Mouse (Mus musculus): ENCODE data around the gene Ube2cbp. TPM values are rescaled to one million over a fixed set of nuclear protein-coding genes. Genes with fewer than 3 reads are reported as not detected.

Gene Ube2cbp
- polyA plus RNA-seq, 1 experiment, result 1.1 TPM

DNA sequence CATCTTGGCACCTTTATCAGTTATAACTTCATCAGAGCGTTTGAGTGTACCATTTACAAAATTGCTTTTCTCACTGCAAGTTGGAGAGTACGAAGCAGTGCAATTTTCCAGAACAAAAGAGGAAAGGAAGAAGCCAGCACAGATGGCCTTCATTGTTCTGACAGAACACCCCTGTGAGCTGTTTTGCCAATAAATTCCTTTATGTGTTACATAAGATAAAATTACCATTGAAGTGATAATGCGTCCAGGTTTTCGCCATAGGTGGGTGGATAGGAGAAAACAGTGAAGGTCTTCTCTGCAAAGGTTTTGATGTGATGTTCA is 183.6 kb downstream of the Ube2cbp start:
- H3K4me3 ChIP-seq (ENCODE audit: low read depth, low read length), result no peak overlapping the region
- no peaks in the 10 kb centered on the region for H3K36me3 ChIP-seq (ENCODE audit: control insufficient read depth, insufficient read depth, low read length)
- WGBS, result 77% methylated on average over 4 of the region's 4 CpGs
- H3K27me3 ChIP-seq (ENCODE audit: control insufficient read depth, insufficient read depth, low read length), result no peaks in the 10 kb centered on the region
- H3K27ac ChIP-seq (ENCODE audit: insufficient read depth, low read depth, low read length), result no peak overlapping the region
- no peaks in the 10 kb centered on the region for H3K4me1 ChIP-seq (ENCODE audit: control insufficient read depth, insufficient read depth, insufficient read length, low read length)
- TF ChIP-seq POLR2A (IDR thresholded peaks at IDR 0.05; ENCODE audit: low read depth, low read length) (no peak), CTCF (IDR thresholded peaks at IDR 0.05; ENCODE audit: extremely low read depth, insufficient read length, insufficient replicate concordance, low read depth, low read length) (no peak)

DNA sequence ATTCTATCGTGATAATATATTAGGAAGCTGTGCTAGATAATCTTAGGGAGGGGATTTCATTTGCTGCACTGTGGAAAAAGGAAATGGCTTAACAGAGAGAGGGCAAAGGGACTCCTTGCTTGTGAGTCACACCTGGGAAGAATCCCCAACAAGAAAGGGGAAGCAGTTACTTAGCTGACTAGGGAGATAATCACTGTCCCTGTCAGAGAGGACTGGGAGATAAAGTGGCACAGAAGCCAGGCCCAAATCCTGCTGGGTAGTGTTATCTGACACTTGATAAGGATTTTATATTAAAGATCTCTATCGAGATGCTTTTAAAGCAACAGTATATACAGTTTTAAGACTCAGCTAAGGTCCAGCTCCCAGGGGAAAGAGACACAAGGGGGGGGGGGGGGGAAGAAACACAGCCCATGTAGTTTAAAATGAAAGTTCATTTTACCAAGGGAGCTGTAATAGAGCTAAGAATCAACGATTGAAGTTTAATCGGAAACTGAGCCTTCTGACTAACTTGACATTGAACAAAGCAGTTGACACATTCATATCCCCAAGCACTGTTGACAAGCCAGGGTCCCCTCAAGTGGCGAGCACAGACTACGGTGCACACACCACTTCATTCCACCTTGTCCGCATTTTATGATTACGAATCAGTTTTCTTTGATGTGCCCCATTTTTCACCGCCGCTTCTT is 184.1 kb downstream of the Ube2cbp start:
- Histone ChIP-seq H3K36me3 (ENCODE audit: control insufficient read depth, insufficient read depth, low read length) (no peaks in the 10 kb centered on the region), H3K27me3 (ENCODE audit: control insufficient read depth, insufficient read depth, low read length) (no peaks in the 10 kb centered on the region), H3K27ac (ENCODE audit: insufficient read depth, low read depth, low read length) (no peak overlapping the region), H3K4me3 (ENCODE audit: low read depth, low read length) (no peak overlapping the region), H3K4me1 (ENCODE audit: control insufficient read depth, insufficient read depth, insufficient read length, low read length) (no peaks in the 10 kb centered on the region)
- TF ChIP-seq CTCF (IDR thresholded peaks at IDR 0.05; ENCODE audit: extremely low read depth, insufficient read length, insufficient replicate concordance, low read depth, low read length) (no peak), POLR2A (IDR thresholded peaks at IDR 0.05; ENCODE audit: low read depth, low read length) (no peak)
- WGBS, result 78% methylated on average over 10 of the region's 10 CpGs

DNA sequence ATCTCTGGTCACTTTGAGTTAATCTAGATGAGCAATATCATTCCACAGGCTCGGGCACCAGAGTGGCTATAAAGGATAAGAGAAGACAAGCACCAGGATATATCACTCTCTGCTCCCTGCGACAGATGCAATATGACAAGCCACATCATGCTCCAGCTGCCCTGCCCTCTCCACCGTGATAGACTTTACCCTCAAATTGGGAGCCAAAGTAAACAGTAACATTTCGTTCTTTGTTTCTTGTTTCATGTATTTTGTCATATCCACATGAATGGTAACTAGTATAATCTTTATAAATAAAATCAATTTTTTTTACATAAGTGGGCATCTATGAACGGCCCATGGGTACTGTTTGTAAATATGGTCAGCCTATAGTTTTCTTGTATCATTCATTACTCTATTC is 195.2 kb downstream of the Ube2cbp start:
- TF ChIP-seq CTCF (IDR thresholded peaks at IDR 0.05; ENCODE audit: extremely low read depth, insufficient read length, insufficient replicate concordance, low read depth, low read length), result no peak
- no peak for TF ChIP-seq POLR2A (IDR thresholded peaks at IDR 0.05; ENCODE audit: low read depth, low read length)
- no peaks in the 10 kb centered on the region for H3K36me3 ChIP-seq (ENCODE audit: control insufficient read depth, insufficient read depth, low read length)
- H3K4me1 ChIP-seq (ENCODE audit: control insufficient read depth, insufficient read depth, insufficient read length, low read length), result no peaks in the 10 kb centered on the region
- no peak overlapping the region for H3K27ac ChIP-seq (ENCODE audit: insufficient read depth, low read depth, low read length)
- H3K4me3 ChIP-seq (ENCODE audit: low read depth, low read length), result no peak overlapping the region
- 28% methylated on average over 5 of the region's 5 CpGs for WGBS
- no peaks in the 10 kb centered on the region for H3K27me3 ChIP-seq (ENCODE audit: control insufficient read depth, insufficient read depth, low read length)

DNA sequence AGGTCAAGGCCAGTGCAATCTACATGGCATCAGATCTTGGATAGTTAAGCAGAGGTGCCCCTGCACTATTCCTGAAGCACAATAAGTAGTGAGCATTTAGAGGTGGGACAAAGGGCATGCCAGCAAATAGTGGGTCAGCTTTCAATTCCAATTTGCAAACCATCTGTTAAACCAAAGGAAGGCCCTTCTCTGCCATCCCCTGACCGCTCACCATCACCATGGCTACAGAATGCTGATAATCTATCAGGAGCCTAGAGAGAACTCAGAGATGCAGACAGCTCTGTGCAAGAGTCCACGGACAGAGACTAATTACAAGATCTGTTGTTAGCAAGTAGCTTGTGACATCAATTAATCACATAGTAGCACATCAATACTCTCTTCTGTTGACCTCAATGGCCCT is 198.1 kb downstream of the Ube2cbp start:
- H3K27ac ChIP-seq (ENCODE audit: insufficient read depth, low read depth, low read length), result no peak overlapping the region
- TF ChIP-seq POLR2A (IDR thresholded peaks at IDR 0.05; ENCODE audit: low read depth, low read length) (no peak), CTCF (IDR thresholded peaks at IDR 0.05; ENCODE audit: extremely low read depth, insufficient read length, insufficient replicate concordance, low read depth, low read length) (no peak)
- H3K36me3 ChIP-seq (ENCODE audit: control insufficient read depth, insufficient read depth, low read length), result no peaks in the 10 kb centered on the region
- WGBS, result 64% methylated on average over 2 of the region's 2 CpGs
- no peaks in the 10 kb centered on the region for H3K27me3 ChIP-seq (ENCODE audit: control insufficient read depth, insufficient read depth, low read length)
- no peak overlapping the region for H3K4me3 ChIP-seq (ENCODE audit: low read depth, low read length)
- H3K4me1 ChIP-seq (ENCODE audit: control insufficient read depth, insufficient read depth, insufficient read length, low read length), result no peaks in the 10 kb centered on the region

Other genes starting within 250 kb of the Ube2cbp start
- 3.0 and 5.1 TPM in 2 replicates for gene Dop1a, start 2.2 kb upstream of the Ube2cbp start, polyA plus RNA-seq (2012; rRNA removed)
- 2.5 and 6.4 TPM in 2 replicates for gene Pgm3, start 106.9 kb upstream of the Ube2cbp start, polyA plus RNA-seq (2012; rRNA removed)
- gene Rwdd2a, start 107.0 kb upstream of the Ube2cbp start, polyA plus RNA-seq (2012; rRNA removed), result 1.0 and 1.1 TPM in 2 replicates
- gene Me1, start 231.0 kb upstream of the Ube2cbp start, polyA plus RNA-seq (2012; rRNA removed), result 5.0 and 16.0 TPM in 2 replicates

Data from small intestine, adult 2 months (tissue).